Mouse (Mus musculus): ENCODE measurements around the gene Cd300a.

Cd300a gene

DNA sequence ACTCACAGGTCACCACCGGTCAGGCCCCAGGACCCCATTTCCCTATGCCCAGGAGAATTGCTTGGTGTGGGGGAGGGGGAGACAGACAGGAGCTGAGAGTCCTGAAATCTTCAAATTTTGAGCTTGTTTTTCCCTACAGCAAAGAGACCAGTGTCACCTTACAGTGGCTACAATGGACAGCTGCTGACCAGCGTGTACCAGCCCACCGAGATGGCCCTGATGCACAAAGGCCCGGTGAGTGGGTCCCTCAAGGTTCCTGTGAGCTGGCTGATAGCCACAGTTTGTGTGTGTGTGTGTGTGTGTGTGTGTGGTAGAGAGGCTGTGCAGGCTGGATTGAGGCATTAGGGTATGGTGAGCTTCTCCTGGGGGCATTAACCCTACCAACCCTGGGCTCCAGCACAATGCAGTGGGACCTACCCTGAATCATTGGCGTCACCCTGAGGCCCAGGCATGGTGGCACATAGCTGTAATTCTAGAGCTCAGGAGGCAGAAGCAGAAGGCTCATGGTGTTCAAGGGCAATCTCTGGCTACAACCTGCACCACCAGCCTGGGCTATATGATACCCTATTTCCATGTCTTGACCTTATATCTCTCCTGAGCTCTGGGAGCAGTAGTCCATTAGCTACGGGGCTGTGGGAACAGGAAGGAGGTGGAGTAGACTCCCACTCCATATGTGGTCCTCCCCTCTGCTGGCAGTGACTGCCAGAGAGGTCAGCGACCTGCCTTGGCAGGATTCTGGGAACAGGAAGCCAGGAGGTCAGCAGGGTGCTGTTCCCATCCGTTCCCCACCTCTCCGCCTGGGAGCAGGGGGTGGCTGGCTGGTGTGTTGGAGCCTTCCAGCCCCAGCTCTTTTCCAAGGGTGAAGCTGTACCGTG is 23.1 kb upstream of the Cd300a start:
- DNase-seq (ENCODE audit: low read depth, low spot score): no peak

GRCm38 (mm10) chr11:114867361-114868235 is 22.2 kb upstream of the Cd300a start:
- no peak for DNase-seq (ENCODE audit: low read depth, low spot score)

DNA sequence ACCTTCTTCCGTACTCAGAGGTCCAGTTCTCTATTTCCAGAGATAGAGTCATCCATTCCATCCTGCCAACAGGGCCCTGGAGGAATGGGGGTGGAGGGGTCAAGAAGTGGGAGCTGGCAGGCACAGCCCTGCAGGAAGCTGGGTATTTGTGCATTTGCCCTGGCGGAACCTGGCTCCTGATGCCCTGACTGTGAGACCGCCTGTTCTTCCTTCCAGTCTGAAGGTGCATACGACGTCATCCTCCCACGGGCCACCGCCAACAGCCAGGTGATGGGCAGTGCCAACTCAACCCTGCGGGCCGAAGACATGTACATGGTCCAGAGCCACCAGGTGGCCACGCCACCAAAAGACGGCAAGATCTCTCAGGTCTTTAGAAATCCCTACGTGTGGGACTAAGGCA is 21.6 kb upstream of the Cd300a start:
- DNase-seq (ENCODE audit: low read depth, low spot score): no peak

DNA sequence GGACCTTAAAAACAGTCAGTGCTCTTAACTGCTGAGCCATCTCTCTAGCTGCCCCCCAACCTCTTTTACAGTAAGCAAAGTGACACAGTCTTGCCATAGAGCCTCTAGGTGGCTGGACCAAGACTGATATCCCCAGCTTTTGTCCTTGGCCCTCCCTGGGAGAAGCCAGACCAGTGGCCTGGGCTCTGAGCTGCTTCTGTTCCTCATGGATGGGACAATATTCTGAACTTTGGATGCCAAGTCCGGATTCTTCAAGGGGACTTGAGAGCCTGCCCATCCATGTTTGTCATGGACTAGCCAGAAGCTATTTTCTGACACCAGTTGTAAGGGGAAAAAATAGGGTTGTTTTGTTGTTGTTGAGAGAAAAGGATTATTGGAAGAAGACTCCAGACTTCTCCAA is 20.1 kb upstream of the Cd300a start:
- no peak for DNase-seq (ENCODE audit: low read depth, low spot score)

DNA sequence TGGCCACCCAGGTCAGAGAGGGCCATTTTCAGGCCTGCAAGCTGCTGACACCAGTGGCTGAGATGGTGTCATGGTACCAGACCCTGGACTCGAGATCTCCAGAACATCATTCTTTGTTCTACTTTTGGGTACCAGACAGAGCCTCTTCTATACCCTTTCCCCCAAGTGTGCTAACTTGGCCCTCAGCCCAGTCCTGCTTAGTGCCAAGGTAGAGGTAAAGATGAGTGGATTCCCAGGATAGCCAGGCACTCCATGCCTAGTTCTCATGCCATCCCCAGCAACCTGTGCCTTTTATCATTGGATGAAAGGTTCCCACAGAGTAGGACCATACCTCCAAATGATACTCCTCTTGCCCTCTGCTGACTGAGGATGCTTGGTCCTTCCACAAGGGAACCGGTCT is 18.3 kb upstream of the Cd300a start:
- DNase-seq (ENCODE audit: low read depth, low spot score): no peak

DNA sequence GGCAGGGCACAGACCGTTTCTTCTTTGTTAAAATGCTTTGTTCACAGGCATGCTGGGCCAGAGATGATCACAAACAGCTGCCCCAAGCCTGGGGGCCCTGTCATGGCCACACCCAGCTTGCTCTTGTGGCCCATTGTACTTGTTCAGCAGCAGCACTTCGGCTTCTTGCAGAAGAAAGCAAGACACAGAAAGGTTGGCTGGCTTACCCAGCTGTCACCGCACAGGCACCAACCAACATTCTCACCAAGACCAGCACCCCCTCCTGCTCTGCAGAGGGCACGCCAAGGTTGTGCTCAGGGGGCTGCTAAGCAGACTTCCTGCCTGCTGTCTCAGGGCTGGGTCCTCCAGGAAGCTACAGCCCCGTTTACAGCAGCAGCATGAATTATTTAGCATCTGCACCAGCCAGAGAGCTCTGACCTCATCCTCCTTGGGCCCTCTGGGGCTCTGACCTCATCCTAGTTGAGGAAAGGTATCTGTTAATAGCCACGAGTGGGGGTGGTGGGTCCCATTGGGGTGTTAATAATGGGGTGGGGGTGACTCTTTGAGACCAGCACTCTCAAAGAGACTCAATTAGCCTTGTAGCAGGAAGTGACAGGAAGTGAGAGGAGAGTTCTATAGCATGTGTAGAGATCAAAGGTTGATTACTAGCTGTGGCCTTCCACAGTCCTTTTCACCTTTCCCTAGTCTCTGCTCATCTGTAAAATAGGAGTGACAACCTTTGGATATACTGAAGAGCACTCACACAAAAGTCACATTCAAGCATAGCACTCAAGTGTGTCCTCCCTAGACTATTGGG is 16.6 kb upstream of the Cd300a start:
- no peak for DNase-seq (ENCODE audit: low read depth, low spot score)

DNA sequence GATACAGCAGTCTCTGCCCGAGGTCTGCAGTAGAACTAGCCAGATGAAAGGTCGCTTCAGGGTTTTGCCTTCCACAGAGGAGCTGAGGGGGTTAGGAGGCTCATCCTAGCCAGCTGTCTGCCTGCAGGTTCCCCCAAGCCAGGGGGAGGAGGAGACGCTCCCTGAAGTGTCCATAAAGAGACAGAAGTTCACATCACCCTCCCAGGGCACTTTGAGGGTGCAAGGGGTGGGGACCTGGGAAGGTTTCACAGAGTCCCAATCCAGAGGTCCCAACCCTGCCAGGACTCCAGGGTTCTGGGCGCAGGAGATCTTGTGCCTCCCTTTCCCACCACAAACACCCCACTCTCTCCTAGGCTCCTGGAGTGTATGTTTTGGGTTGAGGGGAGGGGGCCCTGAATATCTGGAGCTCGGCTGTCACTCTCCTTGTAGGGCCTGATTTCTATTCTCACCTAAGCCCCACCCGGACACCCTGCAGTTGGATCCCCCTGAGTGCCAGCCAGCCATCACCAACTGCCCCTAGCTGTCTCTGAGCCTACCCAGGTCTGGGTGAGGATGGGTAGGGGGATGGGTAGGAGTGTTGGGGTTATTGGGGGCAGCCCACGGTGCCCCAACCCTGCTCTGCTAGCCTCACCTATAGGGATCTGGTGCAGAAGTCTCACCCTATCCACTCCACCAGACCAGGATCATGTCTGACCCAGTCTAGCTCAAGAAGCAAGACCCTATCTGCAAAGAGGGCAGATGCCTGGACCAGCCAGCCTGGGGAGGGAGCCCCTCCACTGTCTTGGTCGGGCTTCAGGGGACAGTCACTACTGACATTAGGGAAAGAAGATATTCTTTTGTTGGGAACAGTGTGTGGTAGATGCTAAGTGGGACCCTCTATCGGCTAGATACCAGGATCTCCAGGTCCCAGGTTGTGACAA is 15.4 kb upstream of the Cd300a start:
- DNase-seq (ENCODE audit: low read depth, low spot score): no peak

DNA sequence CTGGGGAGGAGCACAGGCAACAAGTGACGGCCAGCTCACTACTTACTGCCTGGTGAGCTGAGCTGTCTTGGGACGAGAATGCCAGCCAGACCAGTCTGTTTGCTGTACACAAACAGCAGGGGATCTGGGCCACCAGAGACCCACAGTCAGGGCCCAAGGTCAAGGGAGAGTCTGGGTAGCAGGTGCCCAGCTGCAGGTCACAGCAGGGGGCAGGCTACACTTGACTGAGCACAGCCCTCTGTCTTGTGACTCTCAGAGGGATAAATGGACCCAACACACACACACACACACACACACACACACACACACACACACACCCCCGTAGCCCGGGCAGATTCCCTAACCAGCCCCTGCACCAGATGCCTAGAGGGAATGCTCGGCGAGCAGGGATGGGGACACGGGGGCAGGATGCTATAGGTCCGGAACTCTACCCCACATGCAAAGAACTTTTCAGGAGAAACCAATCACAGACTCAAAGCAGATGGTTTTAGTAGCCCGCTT is 14.5 kb upstream of the Cd300a start:
- DNase-seq (ENCODE audit: low read depth, low spot score): peak; percentile 42

GRCm38 (mm10) chr11:114876176-114876575 is 13.7 kb upstream of the Cd300a start:
- DNase-seq (ENCODE audit: low read depth, low spot score): no peak

GRCm38 (mm10) chr11:114876621-114877020 is 13.2 kb upstream of the Cd300a start:
- no peak for DNase-seq (ENCODE audit: low read depth, low spot score)

GRCm38 (mm10) chr11:114877145-114877544 is 12.7 kb upstream of the Cd300a start:
- peak; percentile 42 for DNase-seq (ENCODE audit: low read depth, low spot score)

DNA sequence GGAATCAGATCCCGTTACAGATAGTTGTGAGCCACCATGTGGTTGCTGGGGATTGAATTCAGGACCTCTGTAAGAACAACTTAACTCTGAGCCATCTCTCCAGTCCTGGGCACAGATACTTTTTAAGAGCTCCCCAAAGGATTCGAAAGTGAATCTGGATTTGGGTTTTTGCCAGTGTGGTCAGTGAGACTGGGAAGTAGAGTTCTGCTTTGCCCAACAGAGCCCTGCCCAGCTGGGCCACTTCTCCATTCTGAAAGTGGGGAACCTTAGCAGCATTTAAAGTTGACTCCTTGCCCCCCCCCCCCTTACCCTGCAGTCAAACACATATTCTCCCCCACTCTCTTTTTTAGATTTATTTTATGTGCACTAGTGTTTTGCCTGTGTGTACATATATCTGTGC is 10.2 kb upstream of the Cd300a start:
- no peak for DNase-seq (ENCODE audit: low read depth, low spot score)

DNA sequence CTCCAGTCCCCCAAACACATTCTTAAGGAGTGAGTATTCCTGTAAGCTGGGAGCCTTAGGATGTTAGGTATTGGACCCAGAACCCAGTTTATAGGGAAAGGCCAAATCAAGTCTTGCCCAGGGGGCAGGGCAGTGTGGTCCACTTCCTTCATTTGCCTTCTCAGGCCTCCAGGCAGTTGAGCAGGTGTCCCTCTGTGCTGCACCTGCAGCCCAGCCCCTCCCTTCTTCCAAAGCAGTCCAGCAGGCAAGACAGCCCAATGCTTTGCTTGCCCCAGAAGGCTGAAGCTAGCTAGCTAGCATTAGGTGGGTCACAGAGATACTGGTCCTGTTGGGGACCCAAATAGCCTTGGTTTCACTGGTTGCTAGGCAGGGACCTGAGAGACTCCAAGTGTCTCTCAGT is 9.7 kb upstream of the Cd300a start:
- no peak for DNase-seq (ENCODE audit: low read depth, low spot score)

DNA sequence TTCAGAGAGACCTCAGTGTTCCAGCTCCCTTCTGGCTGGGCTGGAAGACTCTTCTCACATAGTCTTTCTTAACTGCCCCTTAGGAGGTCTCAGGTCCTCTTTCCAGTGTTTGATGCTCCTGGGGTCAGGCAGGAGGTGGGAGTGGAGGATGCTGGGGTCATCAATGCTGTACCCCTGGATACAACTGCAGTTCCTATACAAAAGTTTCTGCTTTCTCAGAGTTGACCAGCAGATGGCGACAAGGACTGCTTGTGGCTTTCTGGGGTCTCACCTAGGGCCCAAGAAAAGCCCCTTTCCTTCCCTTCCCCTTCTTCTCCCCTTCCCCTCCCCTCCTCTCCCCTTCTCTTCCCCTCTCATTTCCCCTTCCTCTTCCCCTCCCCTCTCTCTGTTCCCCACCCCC is 9.3 kb upstream of the Cd300a start:
- peak; percentile 35 for DNase-seq (ENCODE audit: low read depth, low spot score)

DNA sequence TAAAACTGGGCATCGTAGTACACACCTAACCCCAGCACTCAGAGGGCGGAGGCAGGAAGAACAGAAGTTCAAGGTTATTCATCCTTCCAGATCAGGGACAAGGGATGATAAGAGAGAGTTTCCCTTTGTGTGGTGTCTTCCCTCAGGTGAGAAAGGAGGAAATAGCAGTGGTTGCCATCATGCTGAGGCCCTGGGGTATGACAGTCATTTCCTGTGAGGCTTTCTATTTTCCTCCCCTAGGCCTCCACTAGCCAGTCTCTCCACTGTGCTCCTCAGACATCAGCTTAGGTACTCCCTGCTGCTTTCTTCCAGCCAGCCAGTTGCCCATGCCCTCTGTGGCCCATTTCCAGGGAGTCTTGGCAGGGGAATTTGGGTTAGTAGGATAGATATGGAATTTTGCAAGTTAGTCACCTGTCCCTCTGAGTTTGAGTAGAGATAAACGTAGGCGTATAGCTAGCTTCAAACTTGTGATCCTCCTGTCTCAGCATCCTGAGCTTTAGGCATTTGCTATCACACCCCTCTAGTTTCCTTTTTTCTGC is 6.5 kb upstream of the Cd300a start:
- no peak for DNase-seq (ENCODE audit: low read depth, low spot score)

DNA sequence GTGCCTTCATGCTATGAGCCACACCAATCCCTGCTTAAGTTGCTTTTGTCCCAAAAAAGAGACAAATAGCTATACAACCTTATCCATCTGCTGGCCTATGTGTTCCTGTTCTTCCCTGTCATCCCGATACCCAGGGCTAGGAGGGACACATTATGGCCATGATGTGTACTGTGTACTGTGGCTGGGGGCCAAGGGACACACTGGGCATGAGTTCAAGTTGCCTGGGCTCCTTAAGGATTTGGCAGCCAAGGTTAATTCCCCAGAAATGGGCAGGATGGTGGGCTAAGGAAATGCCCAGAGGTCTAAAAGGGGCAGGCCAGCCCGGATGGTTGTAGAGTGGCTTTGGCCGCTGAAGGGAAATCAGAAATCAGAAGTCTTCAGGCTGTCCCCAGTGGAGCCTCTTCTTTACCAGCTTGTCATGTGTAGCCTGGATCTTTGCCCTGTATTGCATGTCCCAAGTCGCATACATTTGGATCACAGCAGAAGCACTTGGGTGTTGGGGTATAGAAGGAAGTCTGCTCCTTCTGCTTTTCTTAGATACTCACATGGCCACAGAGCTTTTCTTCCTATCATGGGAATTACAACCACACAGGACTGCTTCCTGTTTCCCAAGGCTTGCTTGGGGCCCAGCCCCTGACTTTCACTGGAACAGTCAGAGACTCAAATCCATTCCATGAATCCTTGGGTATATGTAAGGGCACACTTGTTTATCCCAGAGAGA is 5.3 kb upstream of the Cd300a start:
- no peak for DNase-seq (ENCODE audit: low read depth, low spot score)

GRCm38 (mm10) chr11:114890542-114890941 is 701 bp downstream of the Cd300a start:
- DNase-seq (ENCODE audit: low read depth, low spot score): no peak

DNA sequence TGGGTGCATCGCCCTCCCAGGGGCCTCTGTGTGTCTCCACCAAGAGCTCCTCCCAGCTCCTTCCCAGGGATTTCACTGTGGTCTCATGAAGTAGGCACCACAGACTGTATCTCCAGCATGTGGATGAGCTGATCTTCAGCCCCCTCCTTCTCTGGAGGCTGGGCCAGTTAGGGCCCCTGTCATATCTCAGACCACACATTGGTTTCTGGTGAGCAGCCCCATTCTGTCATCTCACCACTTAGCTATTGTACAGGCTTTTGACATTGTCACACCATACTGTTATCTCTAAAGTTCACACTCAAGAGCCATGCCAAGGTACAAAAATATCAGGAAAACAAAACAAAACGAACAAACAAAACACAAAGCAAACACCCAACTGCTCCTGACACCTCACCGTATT is 6.2 kb downstream of the Cd300a start:
- DNase-seq (ENCODE audit: low read depth, low spot score): no peak

GRCm38 (mm10) chr11:114898026-114898425 is 8.2 kb downstream of the Cd300a start:
- no peak for DNase-seq (ENCODE audit: low read depth, low spot score)

- DNase-seq (ENCODE audit: low read depth, low spot score): no peak
Measured at GRCm38 (mm10) chr11:114903224-114903623, 13.4 kb downstream of the Cd300a start.

Measured in forelimb bud, embryonic 11.5 days (tissue).